Mouse (Mus musculus) lung, postnatal 0 days (tissue): ENCODE measurements around the gene Stmn3.

Experiments used
- CTCF ChIP-seq: IDR thresholded peaks from 2 replicates; pipeline ENCODE4 v1.5.1; 2016; ENCODE audit warnings: antibody characterized with exemption, mild to moderate bottlenecking
- EP300 ChIP-seq: IDR thresholded peaks from 2 replicates; pipeline ENCODE4 v1.6.1; 2016; ENCODE audit warnings: antibody characterized with exemption, mild to moderate bottlenecking, control low read depth

DNA sequence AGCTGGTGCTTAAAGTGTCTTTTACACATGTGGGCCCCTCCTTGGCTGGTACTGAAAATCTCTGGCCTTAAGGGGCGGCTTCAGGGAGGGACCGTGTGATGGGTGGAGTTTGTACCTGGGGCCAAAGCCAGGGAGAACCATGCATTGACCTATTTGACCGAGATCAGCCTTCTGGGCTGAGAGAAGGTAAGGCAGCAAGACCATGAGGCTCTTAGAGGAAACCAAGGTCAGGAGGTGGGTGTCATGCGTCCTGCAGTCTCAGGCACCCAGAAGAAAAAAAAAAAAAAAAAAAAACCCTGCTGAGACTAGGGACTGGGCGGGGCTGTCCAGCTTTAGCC is 1.3 kb downstream of the Stmn3 start:
- TF ChIP-seq CTCF (no peak), EP300 (no peak)
